Mouse (Mus musculus) erythroblast, embryonic 14.5 days (primary cell): ENCODE measurements around the gene Kcnj5.

Experiments
- GATA1 ChIP-seq: IDR thresholded peaks from 2 replicates; pipeline ENCODE4 v1.6.1; 2012; ENCODE audit warnings: low read length, inconsistent platforms, mixed read lengths
- TAL1 ChIP-seq: IDR thresholded peaks from 3 replicates; pipeline ENCODE4 v1.6.1; 2012; ENCODE audit warnings: low read length, inconsistent platforms, mixed read lengths

DNA sequence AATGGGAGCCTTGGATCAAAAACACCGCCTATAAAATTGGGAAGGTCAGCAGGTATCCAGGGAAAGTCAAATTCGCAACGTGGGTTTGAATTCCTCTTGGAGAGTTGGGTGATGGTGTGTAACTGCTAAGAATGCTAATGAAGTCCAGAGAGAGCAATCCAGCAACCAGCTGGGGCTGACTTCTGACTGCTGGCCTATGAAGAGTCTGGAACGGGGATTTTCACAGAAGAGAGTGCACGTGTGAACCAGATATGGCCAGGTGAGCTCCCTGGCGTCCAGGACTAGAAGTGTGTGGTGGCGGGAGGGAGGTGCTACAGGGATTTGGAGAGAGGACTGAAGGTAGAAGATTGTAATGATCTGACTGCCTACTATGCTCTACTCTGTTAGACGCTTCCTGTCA lies 3.9 kb upstream of the Kcnj5 start:
- TF ChIP-seq TAL1 (no peak), GATA1 (no peak)
